Mouse (Mus musculus) adrenal gland, adult 8-10 months (tissue): ENCODE results near the gene Hdac7. TPM values are rescaled to one million over a fixed set of nuclear protein-coding genes. Genes with fewer than 3 reads are reported as not detected.
A peak's percentile ranks its signal among the peaks of the same experiment; 100 is the strongest.

Source experiments
- DNase-seq: peaks from one replicate; pipeline ENCODE4 v3.0.0; 2022
- total RNA-seq, 4 experiments: library from RNA; stranded (reverse); gene quantifications; 2 replicates each; pipeline ENCODE4 v1.2.4; 2022

Hdac7 gene
- total RNA-seq, 4 experiments from 2014 or later, result 86.1 to 106 (median 96.2) TPM

DNA sequence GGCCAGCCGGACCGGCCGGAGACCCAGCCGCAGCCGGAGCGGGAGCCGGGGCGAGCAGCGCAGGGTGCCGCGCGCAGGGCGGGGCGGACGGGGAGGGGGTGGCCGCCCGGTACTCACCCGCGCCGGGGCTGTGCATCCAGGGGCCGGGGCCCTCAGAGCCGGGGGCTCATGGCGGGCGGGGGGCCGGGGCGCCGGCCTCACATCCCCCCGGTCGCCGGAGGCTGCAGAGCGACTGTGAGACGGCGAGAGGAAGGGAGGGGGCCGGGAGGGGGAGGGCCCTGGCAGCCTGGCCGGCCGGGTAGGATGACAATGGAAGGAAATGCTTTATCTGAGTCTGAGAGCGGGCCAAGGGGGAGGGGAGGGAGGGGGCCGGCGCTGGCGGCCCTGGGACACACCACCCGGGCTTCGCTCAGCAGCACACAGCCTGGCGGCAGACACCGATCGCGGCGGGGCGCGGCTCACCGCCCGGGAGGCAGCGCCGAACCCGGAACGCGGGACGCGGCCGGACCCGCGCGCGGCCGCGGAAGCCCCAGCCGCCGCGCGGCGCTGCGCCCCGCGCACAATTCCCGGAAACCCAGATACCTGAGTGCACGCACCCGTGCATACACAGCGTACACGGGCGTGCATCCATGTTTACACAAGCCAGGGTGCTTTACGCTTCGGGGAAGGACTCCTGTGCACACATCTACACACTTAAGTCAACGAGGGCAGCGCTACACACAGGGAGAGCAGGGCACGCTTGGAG lies 12.9 kb downstream of the Hdac7 start:
- no peak for DNase-seq

GRCm38 (mm10) chr15:97830788-97831241 lies 13.5 kb downstream of the Hdac7 start:
- DNase-seq, result no peak

DNA sequence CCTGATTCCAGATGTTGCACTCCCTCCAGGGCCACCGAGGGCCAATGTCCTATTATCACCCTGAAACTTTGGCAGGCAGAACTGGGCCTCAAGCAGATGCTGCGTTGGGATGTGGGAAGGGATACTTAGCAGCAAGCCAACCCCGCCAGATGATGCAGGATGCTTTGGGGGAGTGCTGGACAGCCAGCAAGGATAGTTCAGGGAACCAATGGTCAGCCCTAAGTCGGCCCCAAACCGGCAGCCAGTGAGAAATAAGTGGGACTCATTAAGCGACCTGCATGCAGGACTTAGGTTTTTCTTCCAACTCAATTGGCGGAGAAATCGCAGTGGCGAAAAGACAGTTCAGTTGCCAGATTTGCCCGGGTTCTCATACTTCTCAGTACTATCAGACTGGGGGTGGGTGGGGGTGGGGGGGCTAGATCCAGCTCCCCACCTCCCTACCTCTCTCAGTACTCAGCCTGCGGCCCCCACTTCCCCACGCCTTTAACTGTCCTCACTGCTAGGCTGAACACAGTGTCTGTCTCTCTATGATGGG lies 14.0 kb downstream of the Hdac7 start:
- no peak for DNase-seq

DNA sequence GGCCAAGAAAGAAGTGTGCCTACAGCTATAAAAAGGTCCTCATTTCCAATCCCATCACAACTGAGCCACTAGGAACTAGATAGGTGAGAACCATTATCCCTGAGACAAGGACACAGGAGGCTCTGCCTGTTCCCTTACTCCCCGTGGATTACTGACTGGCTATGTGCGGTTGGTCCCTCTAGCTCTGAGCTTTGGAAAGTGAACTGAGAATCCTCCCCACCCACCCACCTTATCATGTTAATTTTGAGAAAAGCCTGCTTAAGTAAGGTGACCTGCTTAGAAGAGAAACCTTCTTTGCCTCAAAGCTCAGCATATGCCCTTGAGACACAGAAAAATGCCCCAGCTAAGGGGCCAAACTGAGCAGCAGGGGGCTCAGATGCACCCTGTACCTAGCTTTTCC lies 14.9 kb downstream of the Hdac7 start:
- DNase-seq, result no peak

- DNase-seq, result no peak
Observed at GRCm38 (mm10) chr15:97828901-97829338, 15.4 kb downstream of the Hdac7 start.

- DNase-seq, result no peak
Observed at GRCm38 (mm10) chr15:97828221-97828842, 16.0 kb downstream of the Hdac7 start.

- DNase-seq, result no peak
Observed at GRCm38 (mm10) chr15:97827401-97827800, 16.9 kb downstream of the Hdac7 start.

DNA sequence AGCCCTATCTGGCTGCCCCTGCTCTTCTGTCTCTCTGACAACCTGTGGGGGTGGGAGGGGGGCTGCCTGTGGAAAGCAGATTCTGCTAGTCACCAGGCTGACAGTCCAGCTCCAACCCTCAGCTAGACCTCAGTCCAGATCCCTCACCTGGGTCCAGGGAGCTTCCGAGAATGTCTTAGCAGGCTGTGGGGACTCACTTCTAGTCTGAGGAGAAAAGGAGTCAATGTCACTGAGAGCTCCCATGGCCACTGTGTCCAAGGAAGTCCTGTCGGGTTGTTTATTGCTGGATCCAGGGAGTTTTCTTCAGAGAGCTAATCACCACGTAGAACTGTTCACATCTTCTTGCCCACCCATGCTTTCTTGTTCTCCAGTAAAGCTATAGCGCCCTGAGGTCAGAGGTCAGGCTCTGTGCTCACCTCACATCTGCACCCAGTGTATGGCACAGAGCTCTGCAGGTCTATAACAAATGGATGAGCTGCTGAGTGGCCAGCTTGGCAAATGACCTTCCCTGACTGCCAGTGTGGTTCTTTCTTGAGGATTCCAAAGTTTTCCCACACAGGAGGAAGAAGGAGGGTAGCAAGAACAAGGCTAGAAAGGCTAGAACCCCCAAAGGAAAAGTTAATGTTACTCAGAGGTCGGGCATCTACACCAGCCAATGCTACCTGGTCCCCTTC lies 17.6 kb downstream of the Hdac7 start:
- no peak for DNase-seq

DNA sequence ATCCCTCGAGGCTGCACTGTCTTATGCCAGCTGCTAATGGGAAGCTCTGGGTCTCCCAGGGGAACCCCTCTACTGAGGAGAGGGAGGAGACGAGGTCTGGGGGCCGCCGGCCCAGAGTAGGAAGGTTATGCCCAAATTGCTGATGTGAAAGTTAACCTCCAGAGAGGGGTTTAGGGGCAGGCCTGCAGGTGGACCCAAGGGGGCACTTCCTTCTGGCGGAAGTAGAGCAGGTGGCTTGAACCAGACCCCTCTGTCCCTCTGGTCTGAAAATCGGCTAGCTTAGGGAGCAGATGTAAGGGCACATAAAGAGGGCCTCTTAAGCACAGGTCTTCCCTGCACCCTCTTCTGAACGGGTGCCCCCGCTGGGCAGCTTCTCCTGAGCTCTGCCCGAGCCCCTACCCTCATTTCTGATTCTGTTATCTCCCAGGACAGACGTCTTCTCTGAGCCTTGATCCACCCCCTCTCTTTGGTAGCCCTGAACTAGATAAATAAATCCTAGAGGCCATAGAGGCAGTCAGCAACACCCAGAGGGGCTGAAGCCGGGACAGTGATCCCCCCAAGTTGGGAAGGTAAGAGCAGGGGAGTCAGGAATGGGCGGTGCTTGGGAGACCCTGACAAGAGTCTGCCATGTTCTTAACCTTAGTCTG lies 18.2 kb downstream of the Hdac7 start:
- no peak for DNase-seq

DNA sequence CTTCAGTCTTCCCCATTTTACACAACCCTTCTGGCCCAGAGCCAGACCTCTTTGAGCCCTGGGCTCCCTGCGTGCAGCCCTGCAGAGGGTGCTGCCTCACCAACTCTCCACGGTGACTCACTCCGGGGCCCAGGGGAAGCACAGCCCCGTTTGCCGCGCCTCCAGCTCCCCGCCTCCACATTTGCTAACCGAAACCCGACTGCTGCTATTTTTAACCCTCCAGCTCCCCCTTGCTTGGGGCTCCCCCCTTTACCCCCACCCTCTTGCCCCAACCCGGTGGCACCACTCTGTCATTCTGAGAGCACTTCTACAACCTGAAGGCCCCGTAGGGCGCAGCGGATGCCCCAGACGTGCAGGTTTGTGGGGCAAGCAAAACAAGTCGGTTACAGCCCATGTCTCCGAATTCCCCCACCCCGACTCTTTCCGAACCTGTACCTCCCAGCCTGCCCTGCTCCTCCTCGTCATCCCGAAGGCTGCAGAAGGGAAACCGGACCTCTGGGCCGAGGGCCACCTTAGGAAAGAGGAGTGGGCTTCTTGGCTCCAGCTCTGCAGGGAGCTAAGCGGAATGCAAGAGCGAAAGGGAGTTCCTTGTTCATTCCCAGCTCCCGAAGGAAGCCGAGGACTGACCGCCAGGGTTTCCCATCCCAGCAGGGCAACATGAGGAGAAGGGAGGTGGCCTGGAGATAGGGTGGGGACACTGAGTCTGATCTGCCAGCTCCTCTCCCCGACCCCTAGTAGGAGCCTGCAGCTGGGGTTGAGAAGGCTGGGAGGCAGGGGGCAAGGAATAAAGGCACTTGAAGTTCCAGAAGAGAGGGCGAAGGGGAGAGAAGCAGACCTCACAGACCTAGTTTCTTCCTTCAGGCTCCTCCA lies 19.0 kb downstream of the Hdac7 start:
- DNase-seq, result peak; percentile 91

- peak; percentile 81 for DNase-seq
Observed at GRCm38 (mm10) chr15:97824042-97824441, 20.3 kb downstream of the Hdac7 start.

GRCm38 (mm10) chr15:97823479-97823878 lies 20.8 kb downstream of the Hdac7 start:
- DNase-seq, result no peak

DNA sequence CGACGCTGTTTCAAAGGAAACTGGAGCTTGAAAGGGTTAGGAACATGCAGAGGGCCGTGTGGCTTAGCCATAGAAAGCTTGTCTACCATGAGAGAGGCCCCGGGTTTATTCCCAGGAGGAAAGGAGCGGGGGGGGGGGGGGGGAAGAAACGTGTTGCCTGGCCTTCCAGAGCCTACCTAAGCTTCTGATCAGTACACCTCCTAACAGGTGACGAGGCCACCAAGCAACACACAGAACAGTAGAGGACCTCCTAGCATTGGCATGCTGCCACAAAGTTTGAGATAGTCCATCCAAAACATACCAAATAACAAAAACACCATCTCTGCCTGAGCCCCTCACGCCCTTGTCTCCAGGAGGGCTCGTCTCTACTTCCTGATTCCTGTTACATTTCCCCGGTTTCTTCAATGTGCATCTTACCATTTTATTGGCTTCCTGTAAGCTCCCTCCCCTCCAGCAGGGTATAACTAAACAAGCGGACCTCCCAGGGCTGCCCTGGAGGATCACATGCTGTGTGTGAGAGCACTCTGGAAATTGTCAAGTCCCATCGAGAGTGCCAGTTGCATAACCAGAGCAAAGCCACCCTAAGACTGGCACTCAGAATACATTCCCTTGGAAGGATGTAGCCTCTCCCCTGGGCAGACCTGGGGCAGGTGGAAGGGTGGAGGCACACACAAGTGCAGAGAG lies 21.6 kb downstream of the Hdac7 start:
- DNase-seq, result no peak

DNA sequence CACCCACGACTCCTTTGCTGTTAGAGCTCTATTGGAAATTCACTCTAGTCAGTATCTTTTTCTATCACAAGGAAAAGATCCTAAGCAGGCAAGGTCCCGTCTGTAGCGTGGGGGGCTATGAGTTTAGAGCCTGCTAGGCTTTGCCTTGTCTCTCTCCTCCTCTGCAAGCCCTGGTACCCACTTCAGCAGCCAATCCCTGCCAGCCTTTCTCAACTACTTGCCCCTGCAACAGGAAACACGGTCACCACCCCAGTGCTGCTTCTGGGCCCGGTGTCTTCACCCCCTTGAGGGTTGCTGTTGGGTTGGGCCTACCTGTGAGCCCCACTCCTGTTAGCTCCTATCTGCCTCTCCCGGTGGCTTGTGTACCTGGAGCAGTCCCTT lies 22.3 kb downstream of the Hdac7 start:
- DNase-seq, result no peak

DNA sequence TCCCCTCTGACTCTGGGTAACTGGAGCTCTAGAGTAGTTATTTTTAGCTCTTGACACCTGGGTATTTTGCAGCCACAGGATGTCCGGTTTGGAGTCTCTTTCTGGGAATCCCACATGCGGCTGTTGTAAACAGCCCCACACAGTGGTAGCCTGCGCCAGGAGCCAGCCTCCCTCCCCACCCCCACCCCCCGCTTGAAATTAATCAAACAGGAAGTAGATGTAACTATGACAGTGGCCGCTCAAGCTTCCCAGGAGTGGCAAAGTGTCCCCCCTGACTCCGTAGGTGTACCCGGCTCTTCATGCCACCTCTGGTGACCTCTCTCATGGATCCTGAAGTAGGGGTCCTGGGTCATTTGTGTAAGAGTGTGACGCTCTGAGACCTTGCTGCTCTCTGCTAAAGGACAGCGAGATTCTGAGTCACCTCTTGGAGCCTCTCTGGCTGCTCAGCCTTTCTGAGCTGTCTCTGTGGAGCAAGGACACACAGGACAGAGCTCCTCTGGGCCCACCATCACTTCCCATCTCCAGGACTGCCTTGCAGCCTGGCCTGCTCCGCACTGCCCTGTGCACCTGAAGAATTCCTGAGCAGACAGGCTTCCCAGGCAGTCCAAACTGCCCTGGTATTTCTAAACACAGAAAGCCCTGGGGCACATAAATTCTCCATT lies 22.9 kb downstream of the Hdac7 start:
- peak; percentile 72 for DNase-seq

DNA sequence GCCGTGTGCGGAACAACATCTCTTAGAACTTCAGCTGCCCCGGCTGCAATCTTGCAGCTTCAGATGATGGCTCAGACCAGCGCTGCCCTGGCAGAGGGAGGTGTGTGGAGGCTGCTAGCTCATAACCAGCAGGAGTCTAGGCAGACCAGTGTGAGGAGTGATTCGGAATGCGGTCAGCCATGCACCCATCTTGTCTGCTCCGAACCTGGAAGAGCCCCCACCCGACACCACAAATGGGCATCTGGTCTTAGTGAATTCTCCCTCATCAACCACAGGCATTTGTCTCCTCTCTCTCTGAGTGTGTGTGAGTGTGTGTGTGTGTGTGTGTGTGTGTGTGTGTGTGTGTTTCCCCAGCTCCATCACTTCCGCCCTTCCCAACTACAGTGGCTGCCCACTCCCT lies 24.4 kb downstream of the Hdac7 start:
- no peak for DNase-seq

DNA sequence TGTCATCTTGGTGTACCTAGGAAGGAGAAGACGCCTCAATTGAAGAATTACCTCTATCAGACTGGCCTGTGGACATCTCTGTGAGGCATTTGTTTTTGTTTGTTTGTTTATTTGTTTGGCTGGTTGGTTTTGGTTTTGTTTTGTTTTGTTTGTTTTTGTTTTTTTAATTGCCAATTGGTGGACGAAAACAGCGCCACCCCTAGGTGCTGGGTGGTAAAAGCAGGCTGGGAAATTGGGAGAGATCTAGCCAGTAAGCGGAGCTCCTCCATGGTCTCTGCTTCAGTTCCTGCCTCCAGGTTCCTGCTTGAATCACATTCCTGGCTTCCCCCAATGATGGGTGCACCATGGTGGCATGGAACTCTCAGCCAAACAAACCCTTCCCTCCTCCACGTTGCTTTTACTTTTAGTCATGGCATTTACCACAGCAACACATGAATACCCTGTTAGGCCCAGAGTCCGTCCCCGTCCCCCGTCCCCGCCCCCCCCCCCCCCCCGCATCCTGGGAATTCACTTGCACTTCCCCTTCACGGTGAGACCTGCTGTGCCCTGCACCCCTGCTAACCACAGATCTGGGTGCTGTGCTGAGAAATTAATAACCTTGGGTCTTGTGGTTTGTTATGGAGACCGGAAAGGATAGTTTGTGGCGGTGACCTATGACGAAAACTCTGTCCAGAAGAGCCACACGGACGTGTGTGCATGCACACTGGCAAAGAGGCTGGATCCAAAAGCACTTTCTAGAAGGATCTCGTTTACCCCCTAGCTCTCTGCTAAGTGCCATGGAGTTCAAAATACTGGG lies 27.9 kb downstream of the Hdac7 start:
- DNase-seq, result no peak

DNA sequence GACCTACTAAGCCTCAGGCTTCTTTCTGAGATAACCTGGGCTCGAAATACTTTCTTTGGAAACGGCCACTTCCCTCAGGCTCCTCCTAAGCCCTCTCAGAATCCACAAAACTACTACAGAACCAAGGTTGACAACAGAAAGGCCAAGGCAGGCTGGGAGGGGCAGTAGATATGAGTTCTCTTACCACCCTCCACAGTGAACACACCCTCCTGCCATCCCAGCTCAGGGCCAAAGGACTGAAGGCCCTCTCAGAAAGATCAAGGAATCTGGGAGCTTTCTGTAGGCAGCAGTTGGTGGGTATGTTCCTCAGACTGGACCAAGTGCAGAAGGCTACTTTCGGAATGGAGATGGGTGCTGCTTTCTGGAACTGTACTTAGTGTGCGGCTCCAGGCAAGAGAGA lies 29.0 kb downstream of the Hdac7 start:
- no peak for DNase-seq

- no peak for DNase-seq
Observed at GRCm38 (mm10) chr15:97814703-97815102, 29.6 kb downstream of the Hdac7 start.
